8 mouse cellular contexts compared by ENCODE assay signal in genomic region chr11:103809611-103810598, GRCm38 (mm10). TPM values are rescaled to one million over a fixed set of nuclear protein-coding genes. Genes with fewer than 3 reads are reported as not detected.
DNase-seq lines count a peak whose midpoint lies in the region; ATAC-seq lines count a peak whose summit lies in the region.

No protein-coding gene starts in this region.

- no peaks in the 10 kb centered on the region for H3K4me1 ChIP-seq in brown adipose tissue, adult 24 weeks (ENCODE audit: control insufficient read depth, insufficient read depth, insufficient read length, low read length)
- peaks cover 27% of the 10 kb centered on the region for H3K4me1 ChIP-seq in forebrain, embryonic 16.5 days (replicated peaks; ENCODE audit: control insufficient read depth, insufficient read depth, low read length)
- H3K4me1 ChIP-seq in midbrain, embryonic 15.5 days: peaks cover 39% of the 10 kb centered on the region

- peak; percentile 65 for ATAC-seq in forebrain, embryonic 16.5 days
- peak; percentile 43 for ATAC-seq in midbrain, embryonic 15.5 days (replicated peaks)

- peak overlapping the region; percentile 92 for H3K4me2 ChIP-seq in forebrain, embryonic 16.5 days (ENCODE audit: low read length)
- H3K4me2 ChIP-seq in midbrain, embryonic 15.5 days: peak overlapping the region; percentile 82

- under 1% methylated on average over 91 of the region's 107 CpGs for WGBS in forebrain, embryonic 16.5 days
- under 1% methylated on average over 60 of the region's 107 CpGs for WGBS in midbrain, embryonic 15.5 days

- peak overlapping the region; percentile 43 for H3K4me3 ChIP-seq in brown adipose tissue, adult 24 weeks (ENCODE audit: insufficient read depth, low read depth, low read length)
- H3K4me3 ChIP-seq in forebrain, embryonic 16.5 days (replicated peaks; ENCODE audit: low read length): peak overlapping the region; percentile 58
- H3K4me3 ChIP-seq in midbrain, embryonic 15.5 days: peak overlapping the region; percentile 44

- peak overlapping the region; percentile 87 for H3K9ac ChIP-seq in forebrain, embryonic 16.5 days (replicated peaks; ENCODE audit: low read depth, low read length)
- H3K9ac ChIP-seq in midbrain, embryonic 15.5 days: peak overlapping the region; percentile 68

- H3K36me3 ChIP-seq in forebrain, embryonic 16.5 days (ENCODE audit: control insufficient read depth, insufficient read depth): no peaks in the 10 kb centered on the region
- H3K36me3 ChIP-seq in midbrain, embryonic 15.5 days (replicated peaks): no peaks in the 10 kb centered on the region

- H3K9me3 ChIP-seq in forebrain, embryonic 16.5 days (ENCODE audit: control insufficient read depth, low read length): no peaks in the 10 kb centered on the region
- H3K9me3 ChIP-seq in midbrain, embryonic 15.5 days: no peaks in the 10 kb centered on the region

- H3K27ac ChIP-seq in brown adipose tissue, adult 24 weeks (replicated peaks; ENCODE audit: low read depth, low read length): no peak overlapping the region
- H3K27ac ChIP-seq in forebrain, embryonic 16.5 days (ENCODE audit: low read length): peak overlapping the region; percentile 29
- H3K27ac ChIP-seq in midbrain, embryonic 15.5 days: peak overlapping the region; percentile 76

- peaks cover 29% of the 10 kb centered on the region for H3K27me3 ChIP-seq in forebrain, embryonic 16.5 days (replicated peaks; ENCODE audit: control insufficient read depth, insufficient read depth, low read length)
- H3K27me3 ChIP-seq in midbrain, embryonic 15.5 days (replicated peaks): peaks cover 12% of the 10 kb centered on the region

- peak; percentile 49 to 56 for DNase-seq in layer of hippocampus, postnatal 10 days (ENCODE audit: low spot score in 2 of 2)
- no peak for DNase-seq in layer of hippocampus, adult 11-12 months (ENCODE audit: low spot score)
- peak; percentile 43 for DNase-seq in kidney, postnatal 10 days
- no peak for DNase-seq in natural killer cell, adult 2 months (ENCODE audit: low spot score in 2 of 2)
- no peak for DNase-seq in spleen, postnatal 36 days (ENCODE audit: low spot score in 2 of 2)

RNA-seq across cellular contexts. Expression of gene Wnt3, which starts 36.0 kb away (rescaled TPM):
- total RNA-seq in layer of hippocampus, postnatal 10 days (2021): 1 to 10 TPM; 1.1 to 1.8 TPM
- polyA plus RNA-seq in brown adipose tissue, adult 24 weeks (2012; ENCODE audit: insufficient read depth, insufficient read length, missing spikeins): not detected in 2 replicates
- 2.1 and 2.9 TPM in 2 replicates for polyA plus RNA-seq in forebrain, embryonic 16.5 days (2015; fragmentation: Nextera tagmentation; extraction: Ambion mirVana)
- 13.1 and 14.8 TPM in 2 replicates for polyA plus RNA-seq in midbrain, embryonic 15.5 days (2015; fragmentation: Nextera tagmentation; extraction: Ambion mirVana)

Comparison
In these comparisons a context has a peak if more than half of its experiments do, and no peak if none do; other contexts are left out.
1. DNase-seq: peak in layer of hippocampus, postnatal 10 days (2 of 2) and kidney, postnatal 10 days (single experiment); none in layer of hippocampus, adult 11-12 months (single experiment), natural killer cell, adult 2 months (0 of 2) and spleen, postnatal 36 days (0 of 2).
2. Peak in every context shown above with its lines, with median percentiles within 50 percentile points of each other: H3K4me3 ChIP-seq.